Mouse (Mus musculus) cerebellum, postnatal 36 days (tissue): ENCODE results near the gene Vmn1r81.

ENCODE experiments used
- DNase-seq, 2 experiments: peaks; one replicate each; pipeline ENCODE4 v3.0.0; 2021 to 2022; ENCODE audit warnings: mixed read lengths in 2 of 2

Vmn1r81 gene

DNA sequence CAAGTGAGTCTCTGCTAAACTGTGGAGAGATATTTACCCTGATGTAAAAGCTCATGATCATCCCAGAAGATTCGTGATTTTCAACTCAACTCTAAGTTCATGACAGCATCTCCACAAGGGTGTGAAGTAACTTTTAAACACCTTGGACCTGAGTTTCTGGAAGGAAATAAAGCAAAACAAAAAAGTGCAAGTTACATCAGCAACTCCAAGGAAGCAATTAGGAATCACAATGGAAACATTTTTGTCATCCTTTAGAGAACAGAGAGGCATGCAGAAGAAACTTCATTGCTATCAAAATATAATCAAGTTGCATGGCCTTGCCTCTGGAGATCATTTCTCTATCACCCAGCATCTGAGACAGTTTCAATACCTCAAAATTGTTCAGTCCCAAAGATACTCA is at the start of gene Vmn1r81:
Gene Vmn1r81, minus strand, starts transcription at position 101 of the 400 bp plus-strand sequence.
- DNase-seq = no peak

DNA sequence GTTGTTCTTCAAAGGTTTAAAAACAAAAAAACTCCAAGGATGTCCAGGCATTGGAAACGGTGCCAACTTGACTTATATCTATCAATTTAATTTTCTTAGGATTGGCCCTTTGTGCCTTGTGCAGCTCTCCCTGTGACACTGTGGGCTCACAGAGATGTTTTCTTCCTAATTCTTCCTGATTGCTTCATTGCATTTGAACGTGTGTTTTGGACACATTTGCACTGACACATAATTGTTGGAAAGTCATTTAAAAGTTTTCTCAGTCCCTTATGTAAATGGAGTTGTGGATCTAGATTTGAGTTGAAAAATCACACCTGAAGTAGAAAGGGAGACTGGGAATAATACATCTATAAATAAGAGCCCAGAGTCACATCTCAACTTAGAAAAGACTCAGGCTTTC is 32.1 kb upstream of the Vmn1r81 start, which contains the start of gene Vmn1r82:
Gene Vmn1r82, plus strand, starts transcription at position 301 of the 400 bp plus-strand sequence.
- DNase-seq = no peak

DNA sequence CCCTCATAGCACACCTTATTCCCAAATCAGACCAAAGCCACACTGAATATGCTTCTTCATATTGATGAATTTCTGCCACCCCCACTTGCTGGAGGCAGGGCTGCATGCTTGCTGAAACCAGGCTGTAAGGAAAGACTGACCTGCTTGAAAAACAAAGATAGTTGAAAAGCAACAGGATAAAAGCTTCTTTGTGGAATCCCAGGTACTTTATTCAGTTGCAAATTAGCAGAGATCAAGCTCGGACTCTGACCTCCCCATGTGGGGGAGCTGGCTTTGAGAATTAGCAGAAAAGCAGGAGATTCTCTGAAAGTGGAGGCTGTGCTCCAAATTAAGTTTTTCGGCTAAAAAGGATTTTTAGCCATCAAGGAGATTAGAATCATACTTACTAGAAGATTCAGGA is 63.9 kb downstream of the Vmn1r81 start:
- no peak for DNase-seq
